In the genomic region with DNA sequence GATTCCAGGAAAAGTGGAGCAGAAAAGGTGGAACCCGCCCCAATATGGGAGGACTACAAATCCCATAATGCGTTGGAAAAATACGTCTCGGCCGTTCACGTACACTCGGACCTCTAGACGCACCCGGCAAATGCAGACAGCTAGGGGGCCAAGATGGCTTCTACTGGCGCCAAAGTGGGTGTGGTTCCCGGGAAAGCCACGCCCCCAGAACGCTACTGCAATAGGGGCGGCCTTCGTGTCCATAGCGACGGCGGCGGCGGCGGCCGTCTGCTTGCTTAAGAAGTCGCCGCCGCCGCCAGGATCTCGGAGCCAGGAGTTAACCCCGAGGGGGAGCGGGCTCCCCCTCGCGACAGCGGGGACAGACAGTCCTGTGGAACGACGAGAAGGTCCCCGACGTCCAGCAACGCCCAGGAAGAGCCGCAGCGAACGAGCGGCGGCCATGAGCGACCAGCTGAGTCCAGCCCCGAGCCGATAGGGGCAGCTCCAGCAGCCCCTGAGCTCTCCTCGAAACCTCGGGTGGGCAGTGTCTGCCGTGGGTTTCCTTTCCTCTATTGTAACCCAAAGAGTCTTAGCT, we compare ENCODE assay signal across 8 mouse cellular contexts. TPM values are rescaled to one million over a fixed set of nuclear protein-coding genes. Genes with fewer than 3 reads are reported as not detected.
DNase-seq lines count a peak whose midpoint lies in the region; ATAC-seq and TF ChIP-seq lines count a peak whose summit lies in the region.

Ttll13 (plus strand) TSS at position 229 of the 574 bp plus-strand sequence.

- peak within 1 kb of the TSS; percentile 78 for H3K4me3 ChIP-seq in G1E (ENCODE audit: low read depth, low read length)
- H3K4me3 ChIP-seq in forebrain, embryonic 16.5 days (replicated peaks; ENCODE audit: low read length), result peak within 1 kb of the TSS; percentile 56
- peak within 1 kb of the TSS; percentile 60 for H3K4me3 ChIP-seq in lung, embryonic 15.5 days

- peak within 1 kb of the TSS; percentile 75 for H3K27ac ChIP-seq in forebrain, embryonic 16.5 days (ENCODE audit: low read length)
- peak within 1 kb of the TSS; percentile 87 for H3K27ac ChIP-seq in lung, embryonic 15.5 days

- TF ChIP-seq CTCF in G1E (IDR thresholded peaks at IDR 0.05; ENCODE audit: low read depth, low read length), result no peak

- H3K4me2 ChIP-seq in forebrain, embryonic 16.5 days (ENCODE audit: low read length), result peak within 1 kb of the TSS; percentile 63
- peak within 1 kb of the TSS; percentile 79 for H3K4me2 ChIP-seq in lung, embryonic 15.5 days

- 0% methylated on average over 48 of the region's 48 CpGs for WGBS in forebrain, embryonic 16.5 days
- WGBS in lung, embryonic 15.5 days, result 0% methylated on average over 48 of the region's 48 CpGs

- DNase-seq in G1E (ENCODE audit: low spot score), result peak; percentile 84
- DNase-seq in cerebellum, adult 18-20 months, result peak; percentile 96 to 98
- peak; percentile 98 for DNase-seq in heart, postnatal 4 days
- peak; percentile 96 to 97 for DNase-seq in layer of hippocampus, adult 8-10 months (ENCODE audit: low spot score in 2 of 2)
- peak; percentile 97 for DNase-seq in ovary, adult 18-20 months (ENCODE audit: low spot score)
- DNase-seq in thymus, postnatal 0 days (ENCODE audit: low spot score), result peak; percentile 97

- peaks cover 16% of the 10 kb centered on the region for H3K4me1 ChIP-seq in G1E (ENCODE audit: insufficient read depth, low read depth, low read length)
- 0 out of 2 replicates have a peak, but pooled peaks cover 2% of the 10 kb centered on the region for H3K4me1 ChIP-seq in forebrain, embryonic 16.5 days (replicated peaks; ENCODE audit: control insufficient read depth, insufficient read depth, low read length)
- 0 out of 2 replicates have a peak, but pooled peaks cover 3% of the 10 kb centered on the region for H3K4me1 ChIP-seq in lung, embryonic 15.5 days

- H3K9ac ChIP-seq in forebrain, embryonic 16.5 days (replicated peaks; ENCODE audit: low read depth, low read length), result peak within 1 kb of the TSS; percentile 66
- peak within 1 kb of the TSS; percentile 68 for H3K9ac ChIP-seq in lung, embryonic 15.5 days

- no peaks in the 10 kb centered on the region; the same call in 1 of the 2 replicates for H3K27me3 ChIP-seq in G1E (ENCODE audit: insufficient read depth, low read length)
- H3K27me3 ChIP-seq in forebrain, embryonic 16.5 days (replicated peaks; ENCODE audit: control insufficient read depth, insufficient read depth, low read length), result no peaks in the 10 kb centered on the region
- H3K27me3 ChIP-seq in lung, embryonic 15.5 days, result no peaks in the 10 kb centered on the region

- peaks cover 13% of the 10 kb centered on the region for H3K36me3 ChIP-seq in G1E (replicated peaks)
- H3K36me3 ChIP-seq in forebrain, embryonic 16.5 days (ENCODE audit: control insufficient read depth, insufficient read depth), result no peaks in the 10 kb centered on the region
- no peaks in the 10 kb centered on the region for H3K36me3 ChIP-seq in lung, embryonic 15.5 days

- peak; percentile 98 for ATAC-seq in G1E (ENCODE audit: extremely low read depth, insufficient number of reproducible peaks, low FRiP score, poor library complexity, severe bottlenecking)
- ATAC-seq in forebrain, embryonic 16.5 days, result peak; percentile 99
- peak; percentile 99 for ATAC-seq in lung, embryonic 15.5 days (ENCODE audit: borderline replicate concordance, extremely low read depth, low FRiP score, low TSS enrichment)

- H3K9me3 ChIP-seq in G1E (replicated peaks), result peaks cover 4% of the 10 kb centered on the region
- H3K9me3 ChIP-seq in forebrain, embryonic 16.5 days (ENCODE audit: control insufficient read depth, low read length), result no peaks in the 10 kb centered on the region
- no peaks in the 10 kb centered on the region for H3K9me3 ChIP-seq in lung, embryonic 15.5 days

RNA-seq across cellular contexts. Expression of gene Ttll13, which starts in this region (rescaled TPM):
- total RNA-seq in G1E (2014; fragmentation: Nextera tagmentation) (1.5 and 3.7 TPM in 2 replicates), G1E (2017) (0.35 and 3.3 TPM in 2 replicates)
- 0.13 and 0.26 TPM in 2 replicates for polyA plus RNA-seq in G1E (2012)
- 1.0 and 1.2 TPM in 2 replicates for polyA plus RNA-seq in forebrain, embryonic 16.5 days (2015; fragmentation: Nextera tagmentation; extraction: Ambion mirVana)
- total RNA-seq in heart, postnatal 4 days (2021), result under 1 TPM; 0.47 to 0.86 TPM
- 1 to 10 TPM; 1.3 to 2.1 (median 1.8) TPM for total RNA-seq in layer of hippocampus, adult 8-10 months (2022)
- 0.73 and 0.93 TPM in 2 replicates for polyA plus RNA-seq in lung, embryonic 15.5 days (2015; fragmentation: Nextera tagmentation; extraction: Ambion mirVana)
- 0.44 and 0.70 TPM in 2 replicates for polyA plus RNA-seq in thymus, postnatal 0 days (2015; fragmentation: Nextera tagmentation; extraction: Ambion mirVana)

Comparison
In these comparisons a context has a peak if more than half of its experiments do, and no peak if none do; other contexts are left out.
1. Peak in every context shown above with its lines: DNase-seq, ATAC-seq, H3K4me3 ChIP-seq and H3K27ac ChIP-seq.
2. Peak in DNase-seq in heart, postnatal 4 days; RNA of the gene not detected or under 1 TPM.
3. Peak in ATAC-seq, H3K4me3 ChIP-seq, H3K27ac ChIP-seq, H3K9ac ChIP-seq and H3K4me2 ChIP-seq in lung, embryonic 15.5 days; RNA of the gene not detected or under 1 TPM.
4. Peak in DNase-seq in thymus, postnatal 0 days; RNA of the gene not detected or under 1 TPM.